Mouse (Mus musculus) E14TG2a.4 (cell line): Measurements from ENCODE around the gene Ribc1.

ENCODE experiments used
- CTCF ChIP-seq: conservative IDR thresholded peaks from 2 replicates; pipeline ENCODE4 v1.5.1; 2014; ENCODE audit warnings: low read length
- NANOG ChIP-seq: IDR thresholded peaks from 2 replicates; pipeline ENCODE4 v1.6.1; 2014; ENCODE audit warnings: borderline replicate concordance, low read length, mixed read lengths
- POU5F1 ChIP-seq: IDR thresholded peaks from 2 replicates; pipeline ENCODE4 v1.6.1; 2014; ENCODE audit warnings: low read length, borderline replicate concordance

- TF ChIP-seq CTCF (no peak), POU5F1 (no peak), NANOG (no peak)
These were observed 38.0 kb upstream of the Ribc1 start for GRCm38 (mm10) chrX:152054094-152054493.
